Mouse (Mus musculus) liver, embryonic 13.5 days (tissue): ENCODE measurements around the gene Ephb1. TPM values are rescaled to one million over a fixed set of nuclear protein-coding genes. Genes with fewer than 3 reads are reported as not detected.
A peak's percentile ranks its signal among the peaks of the same experiment; 100 is the strongest.

Experiments used
- ATAC-seq: fragments of 200-750 bp; cut with Nextera tagmentation; 2 replicates; pipeline ENCODE4 v1.8.0; 2017; ENCODE audit warnings: low read depth, mild to moderate bottlenecking, moderate number of reproducible peaks, moderate library complexity
- DNase-seq: peaks from one replicate; pipeline ENCODE4 v3.0.0; 2022
- H3K27ac ChIP-seq: fragments of 300-500 bp; sonication (generic); 2 replicates; pipeline ENCODE4 v1.5.1; 2015; ENCODE audit warnings: moderate library complexity, mild to moderate bottlenecking, inconsistent platforms
- H3K27me3 ChIP-seq: fragments of 300-500 bp; sonication (generic); 2 replicates; pipeline ENCODE4 v1.6.1; 2015; ENCODE audit warnings: mild to moderate bottlenecking, inconsistent platforms
- H3K36me3 ChIP-seq: fragments of 300-500 bp; sonication (generic); 2 replicates; pipeline ENCODE4 v1.6.1; 2015; ENCODE audit warnings: mild to moderate bottlenecking, inconsistent platforms
- H3K4me1 ChIP-seq: fragments of 300-500 bp; sonication (generic); replicated peaks from 2 replicates; pipeline ENCODE4 v1.6.1; 2015; ENCODE audit warnings: inconsistent platforms
- H3K4me2 ChIP-seq: fragments of 300-500 bp; sonication (generic); 2 replicates; pipeline ENCODE4 v1.6.1; 2015; ENCODE audit warnings: inconsistent platforms, mild to moderate bottlenecking, moderate library complexity
- H3K4me3 ChIP-seq: fragments of 300-500 bp; sonication (generic); replicated peaks from 2 replicates; pipeline ENCODE4 v1.5.1; 2015; ENCODE audit warnings: mild to moderate bottlenecking, inconsistent platforms
- H3K9ac ChIP-seq: fragments of 300-500 bp; sonication (generic); 2 replicates; pipeline ENCODE4 v1.6.1; 2015; ENCODE audit warnings: mild to moderate bottlenecking, inconsistent platforms
- H3K9me3 ChIP-seq: fragments of 300-500 bp; sonication (generic); replicated peaks from 2 replicates; pipeline ENCODE4 v1.6.1; 2016; ENCODE audit warnings: inconsistent platforms
- WGBS: fragments of 180-500 bp; shearing (Covaris S2); methylation state at CpG from one replicate; pipeline ENCODE4 v1.1.7; 2015; ENCODE audit not compliant: insufficient replicate concordance; 5-methylcytosine and 5-hydroxymethylcytosine counted together
- polyA plus RNA-seq: library from polyadenylated mRNA; unstranded; fragments of >200 nt; fragmentation: Nextera tagmentation; extraction: Ambion mirVana; gene quantifications from 2 replicates; pipeline ENCODE4 v1.2.1, GENCODE M21; 2015

Gene Ephb1
- polyA plus RNA-seq, 1 experiment from 2014 or later = 0.20 TPM

- Histone ChIP-seq H3K36me3 (no peaks in the 10 kb centered on the region), H3K9ac (no peak overlapping the region), H3K4me2 (no peak overlapping the region), H3K4me3 (no peak overlapping the region), H3K27me3 (peaks cover 6% of the 10 kb centered on the region; the same call in 1 of the 2 replicates), H3K4me1 (no peaks in the 10 kb centered on the region), H3K27ac (no peak overlapping the region), H3K9me3 (no peaks in the 10 kb centered on the region)
- DNase-seq (no peak), ATAC-seq (no peak)
- WGBS = 31% methylated on average over 4 of the region's 4 CpGs
These were observed 398.3 kb downstream of the Ephb1 start for GRCm38 (mm10) chr9:101956228-101956627.

GRCm38 (mm10) chr9:101954529-101954928 lies 400.0 kb downstream of the Ephb1 start:
- ATAC-seq = no peak
- no peak overlapping the region for H3K4me2 ChIP-seq
- H3K27ac ChIP-seq = no peak overlapping the region
- peaks cover 6% of the 10 kb centered on the region; the same call in 1 of the 2 replicates for H3K27me3 ChIP-seq
- H3K36me3 ChIP-seq = no peaks in the 10 kb centered on the region
- no peaks in the 10 kb centered on the region for H3K4me1 ChIP-seq
- no peak for DNase-seq
- WGBS = 74% methylated on average over 4 of the region's 4 CpGs
- H3K9me3 ChIP-seq = no peaks in the 10 kb centered on the region
- no peak overlapping the region for H3K4me3 ChIP-seq
- no peak overlapping the region for H3K9ac ChIP-seq

GRCm38 (mm10) chr9:101950101-101950500 lies 404.4 kb downstream of the Ephb1 start:
- 12% methylated on average over 3 of the region's 3 CpGs for WGBS
- no peak overlapping the region for H3K27ac ChIP-seq
- H3K9ac ChIP-seq = no peak overlapping the region
- no peaks in the 10 kb centered on the region for H3K27me3 ChIP-seq
- no peak overlapping the region for H3K4me2 ChIP-seq
- ATAC-seq (no peak), DNase-seq (no peak)
- H3K9me3 ChIP-seq = no peaks in the 10 kb centered on the region
- no peaks in the 10 kb centered on the region for H3K36me3 ChIP-seq
- H3K4me3 ChIP-seq = no peak overlapping the region
- H3K4me1 ChIP-seq = peaks cover 16% of the 10 kb centered on the region

GRCm38 (mm10) chr9:101945814-101946213 lies 408.7 kb downstream of the Ephb1 start:
- DNase-seq (peak; percentile 13), ATAC-seq (peak; percentile 88)
- Histone ChIP-seq H3K9ac (no peak overlapping the region), H3K27ac (no peak overlapping the region), H3K4me2 (0 out of 2 replicates have a peak overlapping the region, but pooled peaks have one; percentile 17), H3K36me3 (no peaks in the 10 kb centered on the region), H3K9me3 (no peaks in the 10 kb centered on the region), H3K4me1 (peaks cover 20% of the 10 kb centered on the region), H3K4me3 (no peak overlapping the region), H3K27me3 (peaks cover 5% of the 10 kb centered on the region; the same call in 1 of the 2 replicates)
- 33% methylated on average over 4 of the region's 4 CpGs for WGBS

- no peak overlapping the region for H3K9ac ChIP-seq
- H3K4me1 ChIP-seq = peaks cover 22% of the 10 kb centered on the region
- DNase-seq (no peak), ATAC-seq (no peak)
- H3K4me2 ChIP-seq = 0 out of 2 replicates have a peak overlapping the region, but pooled peaks have one; percentile 17
- H3K27me3 ChIP-seq = peaks cover 5% of the 10 kb centered on the region; the same call in 1 of the 2 replicates
- H3K4me3 ChIP-seq = no peak overlapping the region
- no peaks in the 10 kb centered on the region for H3K9me3 ChIP-seq
- no peak overlapping the region for H3K27ac ChIP-seq
- H3K36me3 ChIP-seq = no peaks in the 10 kb centered on the region
- WGBS = 58% methylated on average over 7 of the region's 7 CpGs
These were observed 409.2 kb downstream of the Ephb1 start for GRCm38 (mm10) chr9:101945326-101945725.

GRCm38 (mm10) chr9:101942058-101942669 lies 412.3 kb downstream of the Ephb1 start:
- no peaks in the 10 kb centered on the region for H3K36me3 ChIP-seq
- no peak overlapping the region for H3K4me2 ChIP-seq
- H3K9ac ChIP-seq = no peak overlapping the region
- H3K27ac ChIP-seq = no peak overlapping the region
- no peaks in the 10 kb centered on the region for H3K9me3 ChIP-seq
- no peak for DNase-seq
- ATAC-seq = no peak
- peaks cover 5% of the 10 kb centered on the region; the same call in 1 of the 2 replicates for H3K27me3 ChIP-seq
- peaks cover 38% of the 10 kb centered on the region for H3K4me1 ChIP-seq
- no peak overlapping the region for H3K4me3 ChIP-seq
- 63% methylated on average over 9 of the region's 9 CpGs for WGBS

- H3K27me3 ChIP-seq = peaks cover 5% of the 10 kb centered on the region; the same call in 1 of the 2 replicates
- no peak overlapping the region for H3K4me2 ChIP-seq
- H3K9me3 ChIP-seq = no peaks in the 10 kb centered on the region
- no peak overlapping the region for H3K9ac ChIP-seq
- DNase-seq = no peak
- H3K4me3 ChIP-seq = no peak overlapping the region
- H3K36me3 ChIP-seq = no peaks in the 10 kb centered on the region
- peak overlapping the region; percentile 43; the same call in 1 of the 2 replicates for H3K27ac ChIP-seq
- 12% methylated on average over 3 of the region's 3 CpGs for WGBS
- H3K4me1 ChIP-seq = peaks cover 23% of the 10 kb centered on the region
- peak; percentile 79 for ATAC-seq
These were observed 414.3 kb downstream of the Ephb1 start for GRCm38 (mm10) chr9:101940182-101940581.

GRCm38 (mm10) chr9:101939006-101939405 lies 415.5 kb downstream of the Ephb1 start:
- H3K4me3 ChIP-seq = no peak overlapping the region
- H3K27ac ChIP-seq = no peak overlapping the region
- H3K9me3 ChIP-seq = no peaks in the 10 kb centered on the region
- DNase-seq (no peak), ATAC-seq (peak; percentile 8; the same call in 1 of the 2 replicates)
- no peaks in the 10 kb centered on the region for H3K36me3 ChIP-seq
- no peak overlapping the region for H3K9ac ChIP-seq
- peaks cover 18% of the 10 kb centered on the region for H3K4me1 ChIP-seq
- peaks cover 5% of the 10 kb centered on the region; the same call in 1 of the 2 replicates for H3K27me3 ChIP-seq
- no peak overlapping the region for H3K4me2 ChIP-seq
- 72% methylated on average over 5 of the region's 5 CpGs for WGBS

- whole genome bisulfite sequencing = 62% methylated on average over 4 of the region's 4 CpGs
- H3K9ac ChIP-seq = no peak overlapping the region
- no peaks in the 10 kb centered on the region for H3K36me3 ChIP-seq
- H3K27me3 ChIP-seq = peaks cover 5% of the 10 kb centered on the region; the same call in 1 of the 2 replicates
- H3K4me1 ChIP-seq = peaks cover 18% of the 10 kb centered on the region
- DNase-seq (no peak), ATAC-seq (no peak)
- no peak overlapping the region for H3K4me2 ChIP-seq
- H3K27ac ChIP-seq = no peak overlapping the region
- no peaks in the 10 kb centered on the region for H3K9me3 ChIP-seq
- H3K4me3 ChIP-seq = no peak overlapping the region
These were observed 416.4 kb downstream of the Ephb1 start for GRCm38 (mm10) chr9:101938066-101938465.

GRCm38 (mm10) chr9:101934887-101935286 lies 419.6 kb downstream of the Ephb1 start:
- Histone ChIP-seq H3K4me1 (peaks cover 12% of the 10 kb centered on the region), H3K36me3 (no peaks in the 10 kb centered on the region), H3K9me3 (no peaks in the 10 kb centered on the region), H3K27me3 (no peaks in the 10 kb centered on the region), H3K9ac (no peak overlapping the region), H3K4me2 (no peak overlapping the region), H3K27ac (no peak overlapping the region), H3K4me3 (no peak overlapping the region)
- ATAC-seq = no peak
- no peak for DNase-seq
- WGBS = 67% methylated on average over 8 of the region's 8 CpGs

- H3K9me3 ChIP-seq = no peaks in the 10 kb centered on the region
- peaks cover 3% of the 10 kb centered on the region for H3K4me1 ChIP-seq
- H3K9ac ChIP-seq = no peak overlapping the region
- ATAC-seq (no peak), DNase-seq (no peak)
- H3K4me2 ChIP-seq = no peak overlapping the region
- H3K27ac ChIP-seq = no peak overlapping the region
- no peak overlapping the region for H3K4me3 ChIP-seq
- WGBS = 54% methylated on average over 8 of the region's 8 CpGs
- no peaks in the 10 kb centered on the region for H3K27me3 ChIP-seq
- no peaks in the 10 kb centered on the region for H3K36me3 ChIP-seq
These were observed 420.4 kb downstream of the Ephb1 start for GRCm38 (mm10) chr9:101933946-101934573.
